ENCODE assay signal across 7 mouse cellular contexts in the genomic region with DNA sequence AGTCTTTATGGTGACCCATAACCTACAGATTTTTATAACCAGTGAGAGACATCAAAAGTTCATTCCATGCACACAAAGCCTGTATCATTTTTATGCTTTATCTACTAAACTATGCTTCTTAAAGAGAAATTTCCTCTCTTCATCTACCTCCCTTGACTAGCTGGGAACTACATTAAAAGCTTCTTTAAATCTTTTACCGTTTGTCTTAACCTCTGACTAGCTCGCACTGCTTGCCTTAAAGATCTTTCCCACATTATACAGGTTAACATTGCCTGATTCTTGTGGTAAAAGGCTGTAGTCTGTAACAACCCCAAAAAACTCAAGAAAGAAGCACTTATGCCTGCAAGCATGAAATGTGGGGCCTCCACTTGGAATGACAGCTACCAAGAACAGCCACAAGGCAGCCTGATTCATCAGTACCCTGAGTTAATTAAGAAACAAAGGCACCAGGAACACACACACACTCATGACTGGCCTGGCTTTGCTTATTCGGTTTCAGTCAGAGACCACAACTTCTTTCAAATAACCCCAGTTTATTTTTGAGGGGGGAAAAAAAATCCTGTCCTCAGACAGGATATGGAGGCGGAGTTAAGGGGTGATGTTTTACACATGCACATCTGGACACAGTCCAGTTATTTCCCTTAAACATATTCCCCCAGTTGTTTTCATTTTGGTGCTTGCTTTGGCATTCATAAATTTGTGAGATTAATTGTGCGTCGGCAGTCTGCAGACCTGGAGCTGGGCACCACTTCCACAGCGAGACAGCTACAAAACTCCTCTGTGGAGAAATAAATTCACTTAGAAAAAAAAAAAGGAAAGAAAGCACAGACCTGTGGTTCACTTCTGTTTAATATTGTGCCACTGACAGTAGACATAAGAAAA.
DNase-seq lines count a peak whose midpoint lies in the region; ATAC-seq lines count a peak whose summit lies in the region.

No protein-coding gene starts in this region.

- peak; percentile 73 for ATAC-seq in CD4-positive, CD25-positive, alpha-beta regulatory T cell, adult 4 months
- ATAC-seq in stomach, embryonic 16.5 days (ENCODE audit: insufficient read depth, low FRiP score): peak; percentile 52; the same call in 1 of the 2 replicates
- no peak for ATAC-seq in megakaryocyte-erythroid progenitor cell, adult 5-6 weeks (replicated peaks; ENCODE audit: low FRiP score, low TSS enrichment, poor library complexity, severe bottlenecking)

- peak overlapping the region; percentile 94 for H3K27ac ChIP-seq in stomach, embryonic 16.5 days (ENCODE audit: low read length)

- H3K27me3 ChIP-seq in stomach, embryonic 16.5 days (ENCODE audit: control insufficient read depth, insufficient read depth, low read length): no peaks in the 10 kb centered on the region

- WGBS in stomach, embryonic 16.5 days: 28% methylated on average over 7 of the region's 7 CpGs

- peak overlapping the region; percentile 7 for H3K4me2 ChIP-seq in stomach, embryonic 16.5 days (ENCODE audit: low read depth, low read length)

- peak; percentile 62 for DNase-seq in A20 (ENCODE audit: low read depth, low spot score)
- DNase-seq in heart, adult 8-10 months (ENCODE audit: low spot score): peak; percentile 51
- peak; percentile 24 for DNase-seq in kidney, postnatal 14 days
- DNase-seq in testis, postnatal 10 days (ENCODE audit: low spot score): no peak

- no peaks in the 10 kb centered on the region for H3K9me3 ChIP-seq in stomach, embryonic 16.5 days (replicated peaks; ENCODE audit: control insufficient read depth, low read length)

- H3K36me3 ChIP-seq in stomach, embryonic 16.5 days (ENCODE audit: control insufficient read depth, insufficient read depth, low read length): no peaks in the 10 kb centered on the region

- H3K4me1 ChIP-seq in stomach, embryonic 16.5 days (ENCODE audit: control insufficient read depth, insufficient read depth, low read length): peaks cover 28% of the 10 kb centered on the region

- no peak overlapping the region for H3K4me3 ChIP-seq in stomach, embryonic 16.5 days (replicated peaks; ENCODE audit: low read length)

- peak overlapping the region; percentile 33 for H3K9ac ChIP-seq in stomach, embryonic 16.5 days (ENCODE audit: low read length)
